ENCODE assay signal across 33 mouse cellular contexts in genomic region chr1:99285612-99286011, GRCm38 (mm10).
DNase-seq lines count a peak whose midpoint lies in the region; ATAC-seq and TF ChIP-seq lines count a peak whose summit lies in the region.
"Had no signal": no experiment of that assay in that cellular context is flagged by ENCODE, and none has a peak within 500 bp of the region (broad histone marks: within the 10 kb centered on the region; RNA-seq: fewer than 3 reads in every experiment).

No protein-coding gene starts in this region.

- H3K9ac ChIP-seq in heart, adult 2 months (ENCODE audit: low read depth, low read length) = no peak overlapping the region
- H3K9ac ChIP-seq: hindbrain, embryonic 12.5 days; intestine, embryonic 15.5 days; limb, embryonic 15.5 days; liver, embryonic 13.5 days; midbrain, embryonic 13.5 days; stomach, embryonic 15.5 days had no signal

- peak; percentile 100 for ATAC-seq in frontal cortex, adult (ENCODE audit: low TSS enrichment)
- ATAC-seq: forebrain, embryonic 14.5 days; hindbrain, postnatal 0 days; intestine, embryonic 15.5 days; lung, postnatal 0 days; midbrain, embryonic 13.5 days; Patski had no signal

- no peaks in the 10 kb centered on the region for H3K79me2 ChIP-seq in heart, adult 2 months (replicated peaks; ENCODE audit: control insufficient read depth, insufficient read depth, low read length)

- no peak overlapping the region for H3K4me3 ChIP-seq in heart, adult 2 months
- H3K4me3 ChIP-seq: hindbrain, embryonic 12.5 days; intestine, embryonic 15.5 days; limb, embryonic 10.5 days; limb, embryonic 15.5 days; liver, embryonic 13.5 days; midbrain, embryonic 13.5 days; stomach, embryonic 15.5 days had no signal

- TF ChIP-seq EP300 in heart, adult 2 months (IDR thresholded peaks at IDR 0.05; ENCODE audit: insufficient read depth, low read depth, low read length) = no peak

- TF ChIP-seq CTCF in heart, adult 2 months (IDR thresholded peaks at IDR 0.05) = no peak

- DNase-seq in frontal cortex, postnatal 14 days (ENCODE audit: low spot score in 2 of 2) = no peak
- peak; percentile 8 for DNase-seq in left cerebral cortex, adult 11 months (ENCODE audit: low spot score)
- DNase-seq in left cerebral cortex, postnatal 4 days = no peak
- peak; percentile 5 to 32 for DNase-seq in frontal cortex, postnatal 36 days (ENCODE audit: low spot score in 2 of 2)
- peak; percentile 6 to 32 for DNase-seq in left cerebral cortex, postnatal 14 days (ENCODE audit: low spot score in 2 of 2)
- DNase-seq in B cell, adult 2 months = no peak
- DNase-seq in heart, adult 2 months = no peak
- DNase-seq: adrenal gland, postnatal 10 days; cerebellum, adult 11 months; cerebellum, adult 9-10 months; cerebellum, postnatal 36 days; gastrocnemius, postnatal 14 days; heart, adult 11 months; heart, postnatal 36 days; kidney, adult 2 months; kidney, postnatal 4 days; liver, embryonic 13.5 days; lung, adult 18-20 months; lung, postnatal 4 days; retina, postnatal 1 day; thymus, postnatal 14 days had no signal

- H3K27ac ChIP-seq in heart, adult 2 months = no peak overlapping the region
- H3K27ac ChIP-seq: hindbrain, embryonic 12.5 days; hindbrain, postnatal 0 days; intestine, embryonic 15.5 days; limb, embryonic 10.5 days; limb, embryonic 15.5 days; liver, embryonic 13.5 days; midbrain, embryonic 13.5 days; stomach, embryonic 15.5 days had no signal

- no peaks in the 10 kb centered on the region for H3K4me1 ChIP-seq in heart, adult 2 months (ENCODE audit: control insufficient read depth, insufficient read depth, low read length)
- H3K4me1 ChIP-seq: hindbrain, embryonic 12.5 days; intestine, embryonic 15.5 days; limb, embryonic 10.5 days; limb, embryonic 15.5 days; liver, embryonic 13.5 days; midbrain, embryonic 13.5 days; stomach, embryonic 15.5 days had no signal

- intact Hi-C loops in left cerebral cortex, postnatal 4 days (cut with DNase I) = no loop called here
- intact Hi-C loops in left cerebral cortex, postnatal 14 days (cut with DNase I) = no loop called here
- intact Hi-C loops in heart, adult 2 months (cut with DNase I) = no loop called here

- H3K36me3 ChIP-seq in heart, adult 2 months (ENCODE audit: control insufficient read depth, insufficient read depth, low read length) = no peaks in the 10 kb centered on the region
- H3K36me3 ChIP-seq: G1E; hindbrain, embryonic 12.5 days; intestine, embryonic 15.5 days; limb, embryonic 10.5 days; limb, embryonic 15.5 days; liver, embryonic 13.5 days; midbrain, embryonic 13.5 days; stomach, embryonic 15.5 days had no signal

- no peaks in the 10 kb centered on the region for H3K27me3 ChIP-seq in heart, adult 2 months (ENCODE audit: control insufficient read depth, insufficient read depth, low read length)
- H3K27me3 ChIP-seq: hindbrain, embryonic 12.5 days; intestine, embryonic 15.5 days; limb, embryonic 15.5 days; liver, embryonic 13.5 days; midbrain, embryonic 13.5 days; Patski; stomach, embryonic 15.5 days had no signal

- TF ChIP-seq POLR2A in heart, adult 2 months (IDR thresholded peaks at IDR 0.05; ENCODE audit: insufficient read depth, low read depth, low read length) = no peak

Comparison
In these comparisons a context has a peak if more than half of its experiments do, and no peak if none do; other contexts are left out.
1. DNase-seq: peak in left cerebral cortex, adult 11 months (single experiment), frontal cortex, postnatal 36 days (2 of 2) and left cerebral cortex, postnatal 14 days (2 of 2); none in frontal cortex, postnatal 14 days (0 of 2), left cerebral cortex, postnatal 4 days (single experiment), B cell, adult 2 months (0 of 2) and heart, adult 2 months (0 of 2).